Mouse (Mus musculus) urinary bladder, postnatal 4 days (tissue): ENCODE measurements at regions not wholly inside any gene's neighbourhood (a gene's known extent, or its start where the extent isn't known, plus 50 kb on each side); places are given as distances from the start of the nearest gene placed in this dataset.
A peak's percentile ranks its signal among the peaks of the same experiment; 100 is the strongest.

ENCODE experiments used
- DNase-seq, 2 experiments: peaks; one replicate each; pipeline ENCODE4 v3.0.0; 2021 to 2022; ENCODE audit warnings: low spot score in 2 of 2

GRCm38 (mm10) chr7:124857106-124857505 lies 587.4 kb upstream of the Kdm8 start:
- DNase-seq = no peak

- no peak for DNase-seq
Measured at GRCm38 (mm10) chr7:124861397-124861796, 583.1 kb upstream of the Kdm8 start.

- peak in 1 of 2 experiments; percentile 71 for DNase-seq
Measured at GRCm38 (mm10) chr7:124868133-124868603, 576.3 kb upstream of the Kdm8 start.

- no peak for DNase-seq
Measured at GRCm38 (mm10) chr7:124868621-124869020, 575.9 kb upstream of the Kdm8 start.

- no peak for DNase-seq
Measured at GRCm38 (mm10) chr7:124880771-124881170, 563.7 kb upstream of the Kdm8 start.

GRCm38 (mm10) chr7:124907233-124907632 lies 537.2 kb upstream of the Kdm8 start:
- DNase-seq = no peak

- DNase-seq = no peak
Measured at GRCm38 (mm10) chr7:124907662-124908296, 536.7 kb upstream of the Kdm8 start.

- DNase-seq = no peak
Measured at GRCm38 (mm10) chr7:124914061-124914460, 530.4 kb upstream of the Kdm8 start.

- no peak for DNase-seq
Measured at GRCm38 (mm10) chr7:124914479-124914878, 530.0 kb upstream of the Kdm8 start.

- DNase-seq = no peak
Measured at GRCm38 (mm10) chr7:124914972-124915371, 529.5 kb upstream of the Kdm8 start.

GRCm38 (mm10) chr7:124915637-124916036 lies 528.8 kb upstream of the Kdm8 start:
- DNase-seq = no peak

- no peak for DNase-seq
Measured at GRCm38 (mm10) chr7:124917606-124918120, 526.8 kb upstream of the Kdm8 start.

- DNase-seq = no peak
Measured at GRCm38 (mm10) chr7:124922806-124923205, 521.7 kb upstream of the Kdm8 start.

GRCm38 (mm10) chr7:124933573-124933972 lies 510.9 kb upstream of the Kdm8 start:
- no peak for DNase-seq

GRCm38 (mm10) chr7:124939357-124939756 lies 505.1 kb upstream of the Kdm8 start:
- DNase-seq = no peak

- no peak for DNase-seq
Measured at GRCm38 (mm10) chr7:124941527-124941926, 502.9 kb upstream of the Kdm8 start.

GRCm38 (mm10) chr7:124946424-124946823 lies 498.1 kb upstream of the Kdm8 start:
- no peak for DNase-seq

- no peak for DNase-seq
Measured at GRCm38 (mm10) chr7:124957329-124957728, 487.1 kb upstream of the Kdm8 start.

GRCm38 (mm10) chr7:124974870-124975488 lies 469.5 kb upstream of the Kdm8 start:
- DNase-seq = no peak

GRCm38 (mm10) chr7:124989456-124989855 lies 455.0 kb upstream of the Kdm8 start:
- no peak for DNase-seq

GRCm38 (mm10) chr7:124990695-124991094 lies 453.8 kb upstream of the Kdm8 start:
- DNase-seq = no peak

GRCm38 (mm10) chr7:124996538-124996937 lies 447.9 kb upstream of the Kdm8 start:
- no peak for DNase-seq

GRCm38 (mm10) chr7:125000669-125001068 lies 443.8 kb upstream of the Kdm8 start:
- DNase-seq = no peak
